Mouse (Mus musculus): ENCODE data around the gene Usp44.
A peak's percentile ranks its signal among the peaks of the same experiment; 100 is the strongest.

Gene Usp44

GRCm38 (mm10) chr10:93855126-93855525, 23.8 kb downstream of the Usp44 start:
- DNase-seq = no peak

GRCm38 (mm10) chr10:93856095-93856494, 24.7 kb downstream of the Usp44 start:
- DNase-seq = no peak

- no peak for DNase-seq
Observed at GRCm38 (mm10) chr10:93868401-93868800, 37.0 kb downstream of the Usp44 start.

- DNase-seq = no peak
Observed at GRCm38 (mm10) chr10:93868886-93869285, 37.5 kb downstream of the Usp44 start.

DNA sequence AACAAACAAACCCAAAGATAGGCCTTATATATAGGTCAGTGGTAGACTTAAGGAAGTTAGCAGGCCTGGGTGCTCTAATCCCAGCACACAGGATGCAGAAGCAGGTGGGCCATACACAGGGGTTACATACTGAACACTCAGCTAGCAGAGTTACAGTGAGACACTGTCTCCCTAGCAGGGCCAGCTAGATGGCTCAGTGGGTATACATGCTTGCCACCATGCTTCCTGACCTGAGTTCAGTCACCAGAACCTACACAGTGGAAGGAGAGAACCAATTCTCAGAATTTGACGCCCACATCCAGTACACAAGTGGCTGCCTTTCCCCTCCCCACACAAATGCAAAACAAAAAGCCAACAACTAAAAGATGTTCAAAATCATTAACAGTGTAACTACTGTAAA, 45.4 kb downstream of the Usp44 start:
- DNase-seq = peak; percentile 19

DNA sequence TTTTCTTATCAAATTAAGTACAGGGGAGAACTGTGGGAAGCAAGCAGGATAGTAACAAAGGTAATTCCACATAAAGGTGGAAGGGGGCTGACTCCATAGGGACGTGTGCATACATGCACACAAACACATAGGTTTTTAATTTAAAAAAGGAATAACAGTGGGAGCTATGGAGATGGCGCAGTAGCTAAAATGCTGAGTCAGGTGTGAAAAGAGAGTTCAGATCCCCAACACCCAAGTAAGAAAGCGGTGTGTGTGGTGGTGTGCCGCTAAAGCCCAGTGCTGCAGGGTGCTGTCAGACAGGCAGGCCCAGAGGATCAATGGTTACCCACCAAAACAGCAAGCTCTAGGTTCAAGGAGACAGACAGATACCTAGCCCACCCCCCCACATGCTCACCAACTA, 47.4 kb downstream of the Usp44 start:
- DNase-seq = no peak

DNA sequence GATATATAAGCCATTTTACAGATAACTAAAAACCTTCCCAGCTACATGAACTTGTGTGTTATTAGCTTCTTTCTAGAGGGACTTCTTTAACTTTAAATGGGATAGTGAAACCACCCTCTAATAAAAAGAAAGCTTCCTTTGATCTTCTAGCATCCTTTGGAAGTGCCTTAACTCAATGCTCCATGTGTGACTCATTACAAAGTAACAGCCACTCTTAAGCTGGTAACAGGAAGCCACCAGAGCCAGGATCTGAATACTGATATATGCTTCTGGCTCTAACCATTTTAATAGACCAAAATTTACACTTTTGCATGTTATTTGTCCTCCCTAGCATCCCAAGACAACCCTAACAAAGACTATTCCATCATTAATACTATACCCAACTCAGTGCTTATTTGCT, 50.6 kb downstream of the Usp44 start:
- no peak for DNase-seq

GRCm38 (mm10) chr10:93882738-93883364, 51.5 kb downstream of the Usp44 start:
- no peak for DNase-seq

GRCm38 (mm10) chr10:93885839-93886477, 54.6 kb downstream of the Usp44 start:
- no peak for DNase-seq

DNA sequence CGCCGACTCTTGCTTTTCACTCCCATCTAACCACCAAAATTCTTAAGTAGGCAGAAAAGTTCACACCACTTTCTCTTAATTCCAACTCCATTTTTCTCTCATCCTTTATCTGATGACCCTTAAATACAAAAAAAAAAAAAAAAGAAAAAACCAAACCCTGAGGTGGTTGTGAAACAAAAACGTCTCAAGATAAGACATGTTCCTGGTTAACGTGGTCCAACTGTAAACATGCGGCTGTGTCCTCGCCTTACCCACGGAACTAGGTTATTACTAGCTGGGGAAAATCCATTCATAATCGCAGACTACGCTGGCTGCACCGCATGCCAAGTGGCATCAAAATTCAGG, 57.2 kb downstream of the Usp44 start:
- no peak for DNase-seq

- peak; percentile 64 for DNase-seq
Observed at GRCm38 (mm10) chr10:93888935-93889578, 57.7 kb downstream of the Usp44 start.

GRCm38 (mm10) chr10:93889579-93889950, 58.2 kb downstream of the Usp44 start:
- DNase-seq = peak; percentile 91

- no peak for DNase-seq
Observed at GRCm38 (mm10) chr10:93889976-93890375, 58.6 kb downstream of the Usp44 start.

DNA sequence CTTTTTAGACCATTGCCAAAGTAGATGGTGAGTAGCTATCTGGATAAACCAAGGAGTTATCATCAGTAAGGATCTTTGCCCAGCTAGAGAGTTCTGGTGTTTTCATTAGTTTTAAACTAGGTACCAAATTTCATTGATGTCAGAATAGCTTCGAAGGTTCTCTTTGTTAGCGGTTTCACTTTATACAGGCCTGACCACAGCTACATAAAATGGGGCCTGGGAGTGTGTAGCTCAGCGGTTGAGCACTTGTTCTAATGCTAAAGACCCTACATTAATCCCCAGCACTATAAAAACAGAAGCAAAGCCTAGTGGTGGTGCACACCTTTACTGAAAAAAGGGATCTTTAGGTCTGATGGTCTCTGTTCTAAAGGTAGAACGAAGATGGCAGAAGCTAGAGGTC, 59.2 kb downstream of the Usp44 start:
- no peak for DNase-seq

- DNase-seq = no peak
Observed at GRCm38 (mm10) chr10:93891031-93891430, 59.7 kb downstream of the Usp44 start.

- DNase-seq = no peak
Observed at GRCm38 (mm10) chr10:93892551-93892950, 61.2 kb downstream of the Usp44 start.

DNA sequence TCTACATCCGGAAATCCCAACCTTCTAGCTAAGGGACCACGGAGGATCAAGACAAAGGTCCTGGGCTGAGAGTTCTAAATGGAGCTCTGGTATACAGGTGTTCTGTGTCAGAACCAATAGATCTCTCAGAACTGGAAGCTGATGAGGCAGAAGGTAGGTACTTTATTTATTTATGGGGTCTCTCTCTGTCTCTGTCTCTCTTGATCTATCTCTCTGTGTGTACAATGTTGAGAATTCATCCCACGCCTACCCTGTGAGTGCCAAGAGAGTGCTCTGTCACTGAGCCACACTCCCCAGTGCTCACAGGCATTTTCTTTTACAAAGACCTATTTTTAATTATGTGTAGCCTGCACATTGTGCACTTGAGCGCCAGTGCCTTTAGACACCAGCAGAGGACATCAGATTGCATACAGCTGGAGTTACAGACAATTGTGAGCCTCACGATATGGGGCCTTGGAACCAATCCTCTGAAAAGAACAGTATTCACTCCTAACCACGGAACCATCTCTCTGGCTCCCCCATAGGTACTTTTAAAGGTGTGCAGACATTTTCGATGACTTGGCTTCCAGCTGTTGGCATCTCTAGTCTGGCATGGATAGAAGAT, 65.8 kb downstream of the Usp44 start, which contains the start of gene Metap2:
Gene Metap2, minus strand, starts transcription at position 51 of the 604 bp plus-strand sequence.
- DNase-seq = no peak

GRCm38 (mm10) chr10:93899303-93899702, 67.9 kb downstream of the Usp44 start:
- DNase-seq = no peak

DNA sequence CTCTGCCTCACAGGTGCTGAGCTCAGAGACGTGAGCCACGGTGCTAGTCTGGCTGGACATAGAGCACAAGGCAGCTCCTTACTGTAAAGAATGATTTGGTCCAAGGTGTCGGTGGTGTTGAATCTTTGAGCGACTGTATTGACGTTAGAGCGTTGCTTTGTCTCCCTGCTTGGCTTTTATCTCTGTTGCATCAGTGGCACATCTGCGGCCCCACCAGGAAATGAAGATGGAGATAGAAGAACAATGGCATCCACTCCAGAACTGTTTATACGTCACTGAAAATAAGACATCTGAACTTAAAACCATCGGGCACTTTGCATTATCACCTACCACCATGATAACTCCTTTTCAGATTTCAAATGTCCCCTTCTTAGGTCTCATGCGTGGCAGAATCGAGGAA, 68.6 kb downstream of the Usp44 start:
- no peak for DNase-seq

GRCm38 (mm10) chr10:93907376-93907775, 76.0 kb downstream of the Usp44 start:
- no peak for DNase-seq

Measured in thymus, postnatal 14 days (tissue).